Mouse (Mus musculus): Measurements from ENCODE around the gene Cdc7.

Gene Cdc7

DNA sequence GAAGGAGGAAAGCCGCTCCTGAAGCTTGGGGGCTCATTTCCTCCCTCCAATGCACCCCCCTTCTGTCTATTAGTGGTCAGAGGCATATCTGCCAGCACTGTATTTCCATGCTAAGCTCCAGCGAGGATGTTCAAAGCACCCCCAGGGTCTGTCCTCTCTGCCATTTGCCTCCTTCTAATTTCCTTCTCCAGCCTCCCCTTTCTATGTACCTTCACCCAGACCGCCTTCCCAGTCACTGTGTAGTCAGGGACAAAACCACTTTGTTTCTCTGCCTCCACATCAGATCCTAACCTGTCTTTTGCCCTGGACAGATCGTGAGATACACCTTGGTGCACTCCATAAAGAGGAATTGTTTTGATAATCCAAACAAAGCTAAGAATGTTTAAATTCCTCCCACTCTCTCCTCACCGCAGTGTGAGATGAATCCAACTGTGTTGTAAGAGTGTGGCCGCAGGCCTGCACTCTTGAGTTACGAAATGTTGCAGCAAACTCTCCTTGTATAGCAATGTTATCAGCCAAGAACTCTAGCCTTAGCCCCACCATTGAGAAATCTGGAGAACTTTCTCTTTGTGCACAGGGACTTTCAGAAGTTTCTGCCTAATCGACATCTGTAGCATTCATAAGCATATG, 27.3 kb downstream of the Cdc7 start:
- peak; percentile 84 for DNase-seq (ENCODE audit: low spot score)

DNA sequence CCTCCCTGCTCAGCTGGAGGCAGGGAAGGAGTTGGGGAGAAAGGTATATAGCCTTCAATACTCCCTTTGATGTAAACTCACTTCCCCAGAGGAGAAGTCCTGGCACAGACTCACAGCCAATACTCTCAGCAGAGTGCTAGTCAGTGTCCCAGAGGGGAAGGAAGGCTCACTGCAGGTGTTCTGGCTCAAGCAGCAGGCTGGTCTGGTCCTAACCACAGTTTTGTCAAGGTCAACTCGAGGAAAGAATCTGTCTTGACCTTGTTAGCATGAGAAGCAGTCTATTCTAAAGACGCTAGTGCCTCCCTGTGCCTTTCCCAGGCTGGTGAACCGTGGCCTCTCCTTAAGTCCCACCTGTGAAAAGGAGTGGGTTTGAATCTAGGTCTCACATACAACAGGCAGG, 30.6 kb downstream of the Cdc7 start:
- no peak for DNase-seq (ENCODE audit: low spot score)

GRCm38 (mm10) chr5:106995886-106996538, 31.9 kb downstream of the Cdc7 start:
- DNase-seq (ENCODE audit: low spot score), result peak; percentile 95

DNA sequence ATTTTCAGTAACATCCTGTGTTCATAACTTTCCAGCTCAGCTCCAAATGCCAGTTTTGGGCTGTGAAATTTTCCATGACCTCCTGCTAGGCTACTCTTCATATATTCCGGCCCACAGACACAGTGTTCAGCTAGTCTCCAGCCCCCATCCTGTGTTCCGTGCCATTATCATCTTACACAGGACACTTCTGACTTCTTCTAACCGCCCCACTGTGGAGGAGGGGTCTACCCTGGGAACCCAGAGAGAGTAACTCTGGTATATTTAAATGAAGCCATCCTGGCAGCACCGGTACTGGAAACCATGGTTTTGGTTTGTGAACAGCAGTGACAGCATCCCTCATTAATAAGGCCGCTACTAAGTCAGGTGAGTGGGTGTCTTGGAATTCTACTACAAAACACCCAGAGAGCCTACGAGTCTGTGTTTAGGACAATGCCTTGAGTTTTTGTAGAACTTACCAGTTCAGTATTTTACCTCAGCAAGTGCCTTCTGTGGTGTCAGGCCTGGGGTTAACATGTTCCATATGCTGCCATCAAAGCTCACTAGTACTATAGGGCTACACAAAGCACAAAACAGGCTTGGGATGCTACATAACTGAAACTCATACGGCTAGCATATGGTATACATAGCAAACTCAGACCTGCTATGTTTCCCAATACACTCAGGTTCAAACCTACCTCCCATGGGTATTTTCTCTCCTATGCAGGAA, 32.6 kb downstream of the Cdc7 start:
- DNase-seq (ENCODE audit: low spot score), result no peak

- DNase-seq (ENCODE audit: low spot score), result peak; percentile 86
Observed at GRCm38 (mm10) chr5:107001396-107002090, 37.4 kb downstream of the Cdc7 start.

- DNase-seq (ENCODE audit: low spot score), result no peak
Observed at GRCm38 (mm10) chr5:107002091-107002416, 37.9 kb downstream of the Cdc7 start.

DNA sequence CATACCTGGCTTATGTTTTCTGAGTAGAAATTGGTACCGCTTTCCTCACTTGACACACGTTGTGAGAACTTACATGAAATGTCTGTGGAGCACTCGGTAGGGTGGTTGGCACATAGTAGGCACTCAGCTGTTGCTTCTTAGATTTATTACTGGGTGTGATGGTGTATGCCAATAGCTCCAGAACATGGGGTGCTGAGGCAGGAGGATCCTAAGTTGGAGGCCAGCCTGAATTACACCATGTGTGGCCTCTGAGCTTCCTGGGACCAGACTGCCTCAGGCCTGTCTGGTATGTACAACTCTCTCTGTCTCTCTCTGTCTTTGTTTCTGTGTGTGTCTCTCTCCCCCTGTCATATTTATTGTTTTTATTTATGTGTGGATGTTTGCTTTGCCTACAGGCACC, 45.6 kb downstream of the Cdc7 start:
- DNase-seq (ENCODE audit: low spot score), result no peak

DNA sequence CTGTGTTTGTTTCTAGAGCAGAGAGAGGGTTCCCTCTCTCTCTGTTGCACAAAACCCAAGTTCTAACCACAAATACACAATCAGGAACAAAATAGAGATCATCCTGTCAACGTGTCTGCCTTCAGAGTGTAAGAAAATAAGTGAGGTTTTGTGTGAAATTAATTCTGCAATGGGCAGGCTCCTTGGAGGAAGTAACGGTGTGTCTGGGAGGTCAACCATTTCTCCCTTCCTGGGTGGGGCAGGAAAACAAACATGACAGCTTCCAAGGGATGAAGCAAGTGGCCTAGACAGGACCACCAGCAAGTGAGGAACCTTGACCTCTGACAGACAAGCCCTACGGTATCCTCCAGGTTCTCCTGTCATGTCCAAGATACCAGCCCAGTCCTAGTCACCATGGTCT, 46.2 kb downstream of the Cdc7 start:
- no peak for DNase-seq (ENCODE audit: low spot score)

DNA sequence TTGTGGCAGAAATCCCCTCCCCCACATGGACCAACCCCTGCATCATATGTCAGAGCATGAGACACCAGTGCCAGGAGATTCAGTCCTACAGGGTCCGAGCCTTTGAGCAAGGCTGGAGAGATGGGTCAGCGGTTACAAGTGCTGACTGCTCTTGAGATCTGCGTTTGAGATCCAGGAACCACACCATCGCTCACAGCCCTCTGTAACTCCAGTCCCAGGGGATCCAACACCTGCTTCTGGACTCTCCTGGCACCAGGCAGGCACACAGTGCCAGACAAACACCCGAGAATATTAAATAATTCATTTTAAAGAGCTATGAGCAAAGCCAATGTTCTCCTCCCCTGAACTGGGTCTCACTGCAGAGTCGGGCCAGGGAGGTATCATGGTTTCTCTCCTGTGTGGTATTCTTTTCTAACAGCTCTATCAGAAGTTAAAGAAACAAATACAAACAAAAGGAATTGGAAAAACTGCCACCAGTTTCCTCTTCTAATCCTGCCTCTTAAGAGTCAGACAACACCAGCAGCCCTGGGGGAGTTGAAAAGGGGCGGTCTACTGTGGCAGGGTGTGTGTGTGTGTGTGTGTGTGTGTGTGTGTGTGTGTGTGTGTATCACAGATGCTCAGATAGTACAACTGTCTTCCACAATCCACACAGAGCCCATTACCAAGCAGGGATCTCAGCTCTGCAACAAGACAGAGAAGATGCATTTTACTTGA, 47.4 kb downstream of the Cdc7 start:
- no peak for DNase-seq (ENCODE audit: low spot score)

DNA sequence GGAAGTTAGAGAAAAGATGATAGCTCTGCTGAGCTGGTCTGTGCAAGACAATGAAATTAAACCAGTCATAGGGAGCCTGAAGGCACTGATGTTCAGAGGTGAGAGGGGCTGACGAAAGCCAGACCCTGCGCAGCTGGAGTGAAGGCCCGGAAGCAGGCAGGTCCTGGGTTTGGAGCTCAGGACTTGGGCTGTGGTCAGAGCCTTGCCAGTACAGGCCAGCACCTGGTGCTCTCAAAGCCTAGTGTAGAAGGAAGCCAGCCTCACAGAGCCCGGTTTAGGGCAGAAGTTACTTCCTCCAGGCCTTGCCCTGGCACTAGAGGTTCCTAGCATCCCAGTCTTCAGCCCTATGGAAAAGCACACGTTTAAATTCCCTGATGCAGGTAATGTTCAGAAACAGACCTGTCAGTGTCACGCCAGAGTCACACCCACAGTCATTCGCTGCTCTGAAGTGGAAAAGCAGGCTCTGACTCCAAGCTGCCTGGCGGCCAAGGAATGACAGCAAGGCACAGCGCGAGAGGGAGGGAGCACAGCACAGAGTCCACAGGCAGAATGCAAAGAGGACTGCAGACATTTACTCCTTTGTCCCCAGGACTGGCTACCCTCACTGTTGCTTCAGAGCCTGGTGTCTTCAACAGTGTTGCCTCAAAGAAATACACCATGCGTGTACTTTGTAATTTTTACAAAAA, 48.1 kb downstream of the Cdc7 start:
- DNase-seq (ENCODE audit: low spot score), result no peak

- no peak for DNase-seq (ENCODE audit: low spot score)
Observed at GRCm38 (mm10) chr5:107013393-107013792, 49.3 kb downstream of the Cdc7 start.

DNA sequence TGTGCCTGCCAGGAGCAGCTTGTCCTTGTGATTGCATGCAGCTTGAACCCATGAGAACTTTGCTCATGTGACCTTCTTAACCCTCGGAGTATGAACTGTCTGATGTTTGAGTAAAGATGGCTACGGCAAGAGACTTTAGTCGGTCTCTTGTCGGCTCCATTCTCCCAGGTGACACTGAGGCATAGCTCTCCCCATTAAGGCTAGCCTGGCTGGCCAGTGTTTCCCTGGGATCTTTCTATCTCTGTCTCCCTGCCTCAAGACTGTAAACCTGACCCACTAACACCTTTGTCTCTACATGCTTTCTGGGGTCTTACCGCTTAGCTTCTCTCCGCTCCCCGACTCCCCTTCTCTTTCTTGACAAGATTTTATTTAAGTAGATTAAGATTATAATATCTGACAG, 50.0 kb downstream of the Cdc7 start:
- DNase-seq (ENCODE audit: low spot score), result no peak

GRCm38 (mm10) chr5:107015046-107015421, 50.9 kb downstream of the Cdc7 start:
- no peak for DNase-seq (ENCODE audit: low spot score)

DNA sequence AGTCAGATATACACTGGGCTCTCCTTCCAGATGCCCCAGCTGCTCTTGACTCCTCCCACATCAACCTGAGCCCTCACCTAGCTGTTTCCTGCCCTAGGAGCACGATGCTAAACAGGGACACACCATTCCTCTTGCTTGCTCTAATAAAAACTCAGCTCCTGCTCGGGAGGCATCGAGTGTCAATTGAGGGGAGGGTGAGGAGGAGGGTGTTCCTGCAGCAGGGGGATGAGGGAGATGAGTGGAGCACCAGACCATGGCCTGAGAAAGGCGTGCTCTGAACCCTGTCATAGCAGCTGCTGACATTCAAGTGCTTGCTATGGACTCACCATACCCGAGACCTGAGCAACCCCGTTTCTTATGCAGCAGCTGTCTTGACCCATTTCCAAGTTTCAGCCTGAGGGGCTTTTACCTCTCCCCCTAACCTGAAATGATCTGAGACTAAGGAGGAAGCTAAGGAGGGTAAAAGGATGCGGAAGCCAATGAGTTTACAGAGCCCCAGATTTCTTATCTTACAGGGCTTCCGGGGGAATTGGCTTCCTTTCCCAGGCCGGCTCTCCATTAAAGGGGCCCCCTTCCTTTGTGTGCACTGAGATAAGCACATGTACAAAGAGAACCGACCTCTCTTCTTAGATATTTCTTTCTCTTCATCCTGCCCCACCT, 51.4 kb downstream of the Cdc7 start:
- DNase-seq (ENCODE audit: low spot score), result no peak

DNA sequence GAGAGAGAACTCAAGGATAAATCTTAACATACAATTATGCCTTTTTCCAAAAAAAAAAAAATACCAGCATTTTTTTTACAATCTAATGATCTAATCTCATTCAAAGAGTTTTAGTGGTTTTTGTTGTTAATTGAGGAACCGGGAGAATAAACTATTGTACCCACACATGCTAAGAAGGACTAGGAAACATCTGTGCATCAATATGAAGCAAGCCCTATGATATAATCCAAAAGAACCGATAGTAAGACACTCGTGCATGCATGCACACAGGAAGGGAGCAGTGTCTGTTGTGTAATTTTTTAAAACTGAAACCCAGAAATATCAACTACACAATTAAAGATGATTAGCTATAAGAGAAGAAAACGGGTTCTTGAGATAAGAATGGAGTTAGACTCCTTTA, 52.4 kb downstream of the Cdc7 start:
- DNase-seq (ENCODE audit: low spot score), result no peak

- no peak for DNase-seq (ENCODE audit: low spot score)
Observed at GRCm38 (mm10) chr5:107017544-107017943, 53.4 kb downstream of the Cdc7 start.

DNA sequence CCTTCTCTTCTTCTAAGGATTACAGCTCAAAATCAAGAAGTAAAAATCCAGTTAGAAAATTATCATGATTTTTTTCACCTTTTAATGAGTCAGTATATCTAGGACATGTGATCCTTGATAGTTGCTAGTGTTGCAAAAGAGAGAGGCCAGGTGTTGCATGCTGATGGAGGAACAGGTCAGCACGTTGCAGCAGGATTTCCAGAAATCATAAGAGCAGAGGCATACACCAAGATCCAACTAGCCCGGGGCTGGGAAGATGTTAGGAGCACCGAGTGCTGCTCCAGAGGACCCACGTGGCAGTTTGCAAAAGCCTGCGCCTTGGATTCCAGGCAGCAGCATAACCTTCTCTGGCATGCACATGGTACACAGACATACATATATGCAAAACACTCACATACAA, 54.9 kb downstream of the Cdc7 start:
- no peak for DNase-seq (ENCODE audit: low spot score)

- DNase-seq (ENCODE audit: low spot score), result no peak
Observed at GRCm38 (mm10) chr5:107019904-107020303, 55.8 kb downstream of the Cdc7 start.

GRCm38 (mm10) chr5:107020366-107020765, 56.2 kb downstream of the Cdc7 start:
- peak; percentile 60 for DNase-seq (ENCODE audit: low spot score)

DNA sequence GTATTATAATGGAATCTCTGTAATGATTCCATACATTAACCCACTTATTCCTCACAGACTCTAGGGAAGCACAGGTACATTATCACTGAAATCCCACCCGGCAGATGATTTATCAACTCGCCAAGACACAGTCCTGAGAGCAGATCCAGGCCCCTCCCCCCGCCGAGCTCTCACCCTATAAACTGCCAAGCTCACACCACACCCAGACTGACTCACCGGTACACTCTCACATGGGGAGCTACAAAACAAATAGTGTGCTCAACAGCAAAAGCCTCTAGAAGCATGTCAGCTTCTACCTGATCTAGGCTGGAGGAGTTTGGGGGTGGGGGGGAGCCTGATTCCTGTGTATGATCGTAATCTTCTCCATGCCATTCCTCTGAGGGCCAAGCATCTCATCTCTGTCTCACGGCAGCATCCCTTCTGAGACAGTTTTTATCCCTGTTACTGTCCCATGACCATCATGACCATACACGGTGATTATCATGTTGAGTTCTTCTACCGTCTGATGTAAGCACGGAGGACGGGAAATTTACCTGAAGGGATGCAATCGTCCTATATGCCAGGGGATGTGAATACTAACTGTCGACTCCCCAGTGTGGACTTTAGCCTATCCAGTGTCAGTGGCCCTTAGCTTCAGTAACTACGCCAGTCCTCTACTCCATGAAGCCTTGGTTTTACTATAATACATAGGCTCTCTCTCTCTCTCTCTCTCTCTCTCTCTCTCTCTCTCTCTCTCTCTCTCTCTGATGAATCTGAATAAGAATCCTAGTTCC, 57.4 kb downstream of the Cdc7 start:
- no peak for DNase-seq (ENCODE audit: low spot score)

DNA sequence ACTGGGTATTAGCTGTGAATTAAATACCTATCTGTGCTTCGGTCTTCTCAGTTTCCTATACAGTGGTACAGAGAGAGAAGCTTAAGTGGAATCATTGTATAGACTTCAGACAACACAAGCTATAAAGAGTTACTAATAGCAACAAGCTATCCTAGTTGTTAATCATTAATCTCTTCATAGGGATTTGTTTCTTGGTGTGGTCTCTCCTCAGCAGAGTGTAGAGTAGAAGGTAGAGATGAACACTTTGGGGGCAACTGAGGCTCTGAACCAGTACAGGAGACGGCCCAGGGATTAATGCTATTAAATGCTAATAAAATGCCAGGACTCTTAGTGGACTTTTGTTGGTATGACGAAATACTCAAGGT, 57.9 kb downstream of the Cdc7 start:
- DNase-seq (ENCODE audit: low spot score), result no peak
